Mouse (Mus musculus) left cerebral cortex, adult 8-10 months (tissue): ENCODE data around the gene Dpysl4. TPM values are rescaled to one million over a fixed set of nuclear protein-coding genes. Genes with fewer than 3 reads are reported as not detected.

ENCODE experiments used
- DNase-seq, 2 experiments: peaks; one replicate each; pipeline ENCODE4 v3.0.0; 2022; ENCODE audit warnings: low spot score in 2 of 2
- total RNA-seq, 4 experiments: library from RNA; stranded (reverse); gene quantifications; 2 replicates each; pipeline ENCODE4 v1.2.4; 2022

Gene Dpysl4
- 10 to 100 TPM; 45.5 to 50.1 (median 46.9) TPM for total RNA-seq

GRCm38 (mm10) chr7:139085629-139086194 lies at the start of gene Dpysl4:
TSS of gene Dpysl4 (plus strand) at chr7:139086001.
- peak; percentile 75 to 89 for DNase-seq

GRCm38 (mm10) chr7:139063406-139063805 lies 22.4 kb upstream of the Dpysl4 start:
- no peak for DNase-seq

GRCm38 (mm10) chr7:139068182-139068623 lies 17.6 kb upstream of the Dpysl4 start:
- peak in 1 of 2 experiments; percentile 83 for DNase-seq

GRCm38 (mm10) chr7:139074189-139074588 lies 11.6 kb upstream of the Dpysl4 start:
- no peak for DNase-seq

GRCm38 (mm10) chr7:139075054-139075794 lies 10.6 kb upstream of the Dpysl4 start:
- DNase-seq, result no peak

- no peak for DNase-seq
Measured at GRCm38 (mm10) chr7:139077283-139077682, 8.5 kb upstream of the Dpysl4 start.

GRCm38 (mm10) chr7:139078181-139078580 lies 7.6 kb upstream of the Dpysl4 start:
- no peak for DNase-seq

- no peak for DNase-seq
Measured at GRCm38 (mm10) chr7:139079141-139079540, 6.7 kb upstream of the Dpysl4 start.

GRCm38 (mm10) chr7:139080714-139081113 lies 5.1 kb upstream of the Dpysl4 start:
- no peak for DNase-seq

- no peak for DNase-seq
Measured at GRCm38 (mm10) chr7:139081158-139081557, 4.6 kb upstream of the Dpysl4 start.

- DNase-seq, result no peak
Measured at GRCm38 (mm10) chr7:139082281-139082680, 3.5 kb upstream of the Dpysl4 start.

GRCm38 (mm10) chr7:139084316-139084715 lies 1.5 kb upstream of the Dpysl4 start:
- no peak for DNase-seq

- DNase-seq, result no peak
Measured at GRCm38 (mm10) chr7:139086195-139087158, 676 bp downstream of the Dpysl4 start.

GRCm38 (mm10) chr7:139087801-139088200 lies 2.0 kb downstream of the Dpysl4 start:
- peak in 1 of 2 experiments; percentile 46 for DNase-seq

GRCm38 (mm10) chr7:139089892-139090874 lies 4.4 kb downstream of the Dpysl4 start:
- no peak for DNase-seq

- DNase-seq, result no peak
Measured at GRCm38 (mm10) chr7:139091681-139092080, 5.9 kb downstream of the Dpysl4 start.

GRCm38 (mm10) chr7:139092676-139093075 lies 6.9 kb downstream of the Dpysl4 start:
- no peak for DNase-seq

GRCm38 (mm10) chr7:139093124-139093523 lies 7.3 kb downstream of the Dpysl4 start:
- peak in 1 of 2 experiments; percentile 78 for DNase-seq

- no peak for DNase-seq
Measured at GRCm38 (mm10) chr7:139093781-139094180, 8.0 kb downstream of the Dpysl4 start.

- DNase-seq, result no peak
Measured at GRCm38 (mm10) chr7:139094761-139095160, 9.0 kb downstream of the Dpysl4 start.
